Mouse (Mus musculus) B cell, adult 2 months (primary cell): ENCODE measurements around the gene Senp3.

ENCODE experiments used
- DNase-seq, 2 experiments: peaks; one replicate each; pipeline ENCODE4 v3.0.0; 2022

Senp3 gene

GRCm38 (mm10) chr11:69680136-69680855 lies 1.6 kb downstream of the Senp3 start:
- no peak for DNase-seq

GRCm38 (mm10) chr11:69679144-69679543 lies 2.7 kb downstream of the Senp3 start:
- no peak for DNase-seq

GRCm38 (mm10) chr11:69672211-69672706 lies 9.6 kb downstream of the Senp3 start, which contains the start of gene Eif4a1:
Gene Eif4a1, minus strand, starts transcription at chr11:69672423.
- DNase-seq = peak; percentile 97 to 99

GRCm38 (mm10) chr11:69671726-69672124 lies 10.2 kb downstream of the Senp3 start:
- no peak for DNase-seq

- DNase-seq = peak; percentile 97 to 98
Measured at GRCm38 (mm10) chr11:69670786-69671725, 10.8 kb downstream of the Senp3 start.

GRCm38 (mm10) chr11:69666665-69667005 lies 15.2 kb downstream of the Senp3 start:
- no peak for DNase-seq

- DNase-seq = peak; percentile 83 to 87
Measured at GRCm38 (mm10) chr11:69665961-69666664, 15.8 kb downstream of the Senp3 start, which contains the start of gene Cd68. Gene Cd68, minus strand, starts transcription at chr11:69666153.

GRCm38 (mm10) chr11:69665457-69665960 lies 16.4 kb downstream of the Senp3 start:
- no peak for DNase-seq

- DNase-seq = no peak
Measured at GRCm38 (mm10) chr11:69664841-69665240, 17.0 kb downstream of the Senp3 start.

GRCm38 (mm10) chr11:69663795-69664194 lies 18.1 kb downstream of the Senp3 start:
- no peak for DNase-seq

GRCm38 (mm10) chr11:69662967-69663671 lies 18.8 kb downstream of the Senp3 start:
- DNase-seq = no peak

GRCm38 (mm10) chr11:69662213-69662966 lies 19.5 kb downstream of the Senp3 start, which contains the start of gene Mpdu1:
Gene Mpdu1, minus strand, starts transcription at chr11:69662642.
- peak; percentile 92 to 94 for DNase-seq

- DNase-seq = no peak
Measured at GRCm38 (mm10) chr11:69661221-69661881, 20.5 kb downstream of the Senp3 start.

- DNase-seq = no peak
Measured at GRCm38 (mm10) chr11:69657462-69657881, 24.4 kb downstream of the Senp3 start.

GRCm38 (mm10) chr11:69656617-69657461 lies 25.0 kb downstream of the Senp3 start:
- DNase-seq = peak; percentile 74 to 75

GRCm38 (mm10) chr11:69656065-69656455 lies 25.8 kb downstream of the Senp3 start:
- DNase-seq = no peak

GRCm38 (mm10) chr11:69655264-69656064 lies 26.4 kb downstream of the Senp3 start, which contains the start of gene Sox15:
Gene Sox15, plus strand, starts transcription at chr11:69655314.
- DNase-seq = peak in 1 of 2 experiments; percentile 42

GRCm38 (mm10) chr11:69654760-69655159 lies 27.1 kb downstream of the Senp3 start:
- no peak for DNase-seq

GRCm38 (mm10) chr11:69653399-69653798 lies 28.5 kb downstream of the Senp3 start:
- DNase-seq = no peak
